Mouse (Mus musculus): ENCODE measurements around the gene Tmem258. TPM values are rescaled to one million over a fixed set of nuclear protein-coding genes. Genes with fewer than 3 reads are reported as not detected.
A peak's percentile ranks its signal among the peaks of the same experiment; 100 is the strongest.

Gene Tmem258
- polyA plus RNA-seq, 2 experiments from 2014 or later: 288 to 332 TPM

- no peak for ATAC-seq
These were observed 21.0 kb downstream of the Tmem258 start for GRCm38 (mm10) chr19:10224637-10225453.

GRCm38 (mm10) chr19:10225767-10226166 lies 22.0 kb downstream of the Tmem258 start:
- ATAC-seq: no peak

GRCm38 (mm10) chr19:10231016-10231415 lies 27.2 kb downstream of the Tmem258 start:
- no peak for ATAC-seq

- ATAC-seq: no peak
These were observed 28.1 kb downstream of the Tmem258 start for GRCm38 (mm10) chr19:10231871-10232270.

GRCm38 (mm10) chr19:10232327-10233017 lies 28.7 kb downstream of the Tmem258 start:
- no peak for ATAC-seq

- no peak for ATAC-seq
These were observed 32.2 kb downstream of the Tmem258 start for GRCm38 (mm10) chr19:10235784-10236565.

GRCm38 (mm10) chr19:10238477-10238876 lies 34.7 kb downstream of the Tmem258 start:
- ATAC-seq: no peak

GRCm38 (mm10) chr19:10239419-10239818 lies 35.6 kb downstream of the Tmem258 start:
- ATAC-seq: no peak

GRCm38 (mm10) chr19:10239975-10240653 lies 36.3 kb downstream of the Tmem258 start:
- ATAC-seq: peak; percentile 26

GRCm38 (mm10) chr19:10240654-10241305 lies 37.0 kb downstream of the Tmem258 start, which contains the start of gene Myrf:
Gene Myrf, minus strand, starts transcription at chr19:10240748.
- peak; percentile 68 for ATAC-seq

- no peak for ATAC-seq
These were observed 39.1 kb downstream of the Tmem258 start for GRCm38 (mm10) chr19:10242916-10243315.

- ATAC-seq: no peak
These were observed 40.4 kb downstream of the Tmem258 start for GRCm38 (mm10) chr19:10244183-10244582.

GRCm38 (mm10) chr19:10247165-10247564 lies 43.4 kb downstream of the Tmem258 start:
- no peak for ATAC-seq

GRCm38 (mm10) chr19:10248128-10248527 lies 44.3 kb downstream of the Tmem258 start:
- ATAC-seq: no peak

Other genes starting within 250 kb of the Tmem258 start
- gene Fth1, start 223.4 kb upstream of the Tmem258 start, polyA plus RNA-seq (2017; shearing (Covaris generic)): 1,000 to 10,000 TPM; 2,170 to 2,387 TPM
- under 1 TPM; 0.29 to 0.31 TPM for gene Best1, start 202.4 kb upstream of the Tmem258 start, polyA plus RNA-seq (2017; shearing (Covaris generic))
- not detected for gene Rab3il1, start 202.3 kb upstream of the Tmem258 start, polyA plus RNA-seq (2017; shearing (Covaris generic))
- not detected for gene Fads3, start 162.4 kb upstream of the Tmem258 start, polyA plus RNA-seq (2017; shearing (Covaris generic))
- gene Fads2, start 102.3 kb upstream of the Tmem258 start, polyA plus RNA-seq (2017; shearing (Covaris generic)): under 1 TPM in 1 of 2 experiments, not detected in 1; 0.34 TPM
- 1 to 10 TPM; 4.9 to 6.8 TPM for gene Fads1, start 21.1 kb upstream of the Tmem258 start, polyA plus RNA-seq (2017; shearing (Covaris generic))
- 10 to 100 TPM; 50.1 to 81.1 TPM for gene Fen1, start 155 bp downstream of the Tmem258 start, polyA plus RNA-seq (2017; shearing (Covaris generic))
- under 1 TPM in 1 of 2 experiments, not detected in 1; 0.19 TPM for gene Myrf, start 36.7 kb downstream of the Tmem258 start, polyA plus RNA-seq (2017; shearing (Covaris generic))
- not detected for gene Dagla, start 100.9 kb downstream of the Tmem258 start, polyA plus RNA-seq (2017; shearing (Covaris generic))
- not detected for gene Syt7, start 185.1 kb downstream of the Tmem258 start, polyA plus RNA-seq (2017; shearing (Covaris generic))